Mouse (Mus musculus) C2C12 (cell line): ENCODE results near the gene Gm21698.
"Not testable (repeated sequence)": the region's sequence is repeated elsewhere in the genome, so short reads cannot be mapped to it uniquely, and the experiment has no call there.

Experiments
- CTCF ChIP-seq: IDR thresholded peaks from one replicate; pipeline ENCODE4 v1.5.1; 2011; ENCODE audit not compliant: control insufficient read depth, insufficient read depth, insufficient read length
- MYOD1 ChIP-seq: IDR thresholded peaks from one replicate; pipeline ENCODE4 v1.6.1; 2011; ENCODE audit warnings: low read depth; ENCODE audit not compliant: control insufficient read depth, insufficient read length
- MYOG ChIP-seq: IDR thresholded peaks from one replicate; pipeline ENCODE4 v1.6.1; 2011; ENCODE audit not compliant: control insufficient read depth, insufficient read length; ENCODE audit errors: extremely low read depth

DNA sequence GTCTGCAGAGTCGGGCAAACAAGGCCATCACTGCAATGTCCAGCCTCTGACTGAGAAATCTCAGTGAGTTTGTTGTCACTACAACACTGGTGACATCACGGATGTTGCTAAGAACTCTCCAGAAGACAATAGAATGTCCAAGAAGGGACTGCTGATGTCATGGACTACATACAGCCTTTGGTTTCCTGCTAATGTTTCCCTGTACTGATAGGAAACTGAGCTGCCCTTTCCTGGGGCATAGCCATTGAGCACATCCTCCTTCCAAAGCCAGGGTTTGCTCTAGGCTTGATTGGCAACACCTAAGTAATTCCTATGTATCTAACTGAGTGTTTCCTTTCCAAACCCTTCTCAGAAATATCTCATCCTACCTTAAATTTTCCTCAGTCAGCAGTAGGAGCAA lies 34.1 kb downstream of the Gm21698 start, which contains the start of gene Gm21671:
- TF ChIP-seq CTCF, MYOG, MYOD1: not testable (repeated sequence)
